Mouse (Mus musculus): ENCODE data around the gene Tnk2. TPM values are rescaled to one million over a fixed set of nuclear protein-coding genes. Genes with fewer than 3 reads are reported as not detected.
A peak's percentile ranks its signal among the peaks of the same experiment; 100 is the strongest.

Gene Tnk2
- total and polyA plus RNA-seq, 3 experiments, result 14.7 to 62.2 (median 31.9) TPM

DNA sequence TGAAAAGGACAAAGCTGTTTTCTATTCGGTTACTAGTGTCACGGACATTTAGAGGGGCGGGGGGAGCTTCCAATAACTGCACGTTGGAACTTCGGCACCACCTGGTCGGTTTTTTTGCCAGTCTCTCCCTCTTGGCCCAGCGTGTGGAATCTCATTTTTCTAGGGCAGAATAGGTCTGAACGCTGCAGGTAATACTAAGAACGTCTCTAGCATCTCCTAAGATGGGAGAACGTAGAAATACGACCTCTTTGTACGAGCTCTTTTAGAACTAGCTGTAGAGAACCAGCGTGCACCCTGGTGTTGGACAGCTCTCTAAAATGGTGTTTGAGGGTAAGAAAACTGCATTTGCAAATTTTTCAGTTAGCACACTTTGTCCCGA, 34.3 kb upstream of the Tnk2 start:
- dilution Hi-C loops (cut with MboI; ENCODE audit: extremely low pct_ligation_motif_present, extremely low pct_unique_long_range_greater_than_20kb, low sequenced_read_pairs) (no loop called here), in situ Hi-C loops (cut with MboI; ENCODE audit: low pct_ligation_motif_present, low pct_unique_long_range_greater_than_20kb, low sequenced_read_pairs) (loop anchor here (5.0 kb wide), 1 partner anchor 37 kb away; no protein-coding TSS in a partner anchor)
- Histone ChIP-seq H3K27ac (ENCODE audit: insufficient read depth, low read depth) (peak overlapping the region; percentile 72), H3K4me1 (ENCODE audit: control insufficient read depth in 1 of 2, insufficient read depth in 2 of 2) (peaks cover 0 to 45% of the 10 kb centered on the region in 2 experiments; a peak in 2 of 4 replicates), H3K9me3 (replicated peaks; ENCODE audit: low read length) (no peaks in the 10 kb centered on the region), H3K27me3 (replicated peaks) (no peaks in the 10 kb centered on the region), H3K4me2 (ENCODE audit: insufficient read depth, low read depth, poor library complexity, severe bottlenecking) (peak overlapping the region; percentile 44; the same call in 1 of the 2 replicates), H3K9ac (ENCODE audit: insufficient read depth, low read depth) (peak overlapping the region; percentile 62), H3K4me3 (replicated peaks in 1 of 3; ENCODE audit: low read depth in 2 of 3, low read length in 2 of 3, poor library complexity in 1 of 3) (peak overlapping the region; percentile 78 to 90 (median 87)), H3K36me3 (replicated peaks in 1 of 2; ENCODE audit: control insufficient read depth in 1 of 2, insufficient read depth in 1 of 2, low read length in 1 of 2) (peaks cover under 1 to 4% of the 10 kb centered on the region in 2 experiments), H3K79me2 (replicated peaks; ENCODE audit: control insufficient read depth, extremely low read depth, insufficient read depth, poor library complexity, severe bottlenecking) (peaks cover 48% of the 10 kb centered on the region)
- DNase-seq (ENCODE audit: extremely low read depth), result no peak
- TF ChIP-seq KAT2A (IDR thresholded peaks at IDR 0.05; ENCODE audit: insufficient replicate concordance, low read length) (no peak), CHD1 (IDR thresholded peaks at IDR 0.05; ENCODE audit: low read depth, low read length) (0 out of 2 replicates have a peak, but pooled peaks have one; percentile 57), MXI1 (IDR thresholded peaks at IDR 0.05; ENCODE audit: low read depth, low read length) (peak; percentile 1; the same call in 1 of the 2 replicates), MYC (IDR thresholded peaks at IDR 0.05; ENCODE audit: low read depth, low read length) (peak; percentile 57), USF2 (conservative IDR thresholded peaks at IDR 0.05; ENCODE audit: low read depth, low read length) (0 out of 2 replicates have a peak, but pooled peaks have one; percentile 1), MAX (IDR thresholded peaks at IDR 0.05; ENCODE audit: low read length) (no peak)

DNA sequence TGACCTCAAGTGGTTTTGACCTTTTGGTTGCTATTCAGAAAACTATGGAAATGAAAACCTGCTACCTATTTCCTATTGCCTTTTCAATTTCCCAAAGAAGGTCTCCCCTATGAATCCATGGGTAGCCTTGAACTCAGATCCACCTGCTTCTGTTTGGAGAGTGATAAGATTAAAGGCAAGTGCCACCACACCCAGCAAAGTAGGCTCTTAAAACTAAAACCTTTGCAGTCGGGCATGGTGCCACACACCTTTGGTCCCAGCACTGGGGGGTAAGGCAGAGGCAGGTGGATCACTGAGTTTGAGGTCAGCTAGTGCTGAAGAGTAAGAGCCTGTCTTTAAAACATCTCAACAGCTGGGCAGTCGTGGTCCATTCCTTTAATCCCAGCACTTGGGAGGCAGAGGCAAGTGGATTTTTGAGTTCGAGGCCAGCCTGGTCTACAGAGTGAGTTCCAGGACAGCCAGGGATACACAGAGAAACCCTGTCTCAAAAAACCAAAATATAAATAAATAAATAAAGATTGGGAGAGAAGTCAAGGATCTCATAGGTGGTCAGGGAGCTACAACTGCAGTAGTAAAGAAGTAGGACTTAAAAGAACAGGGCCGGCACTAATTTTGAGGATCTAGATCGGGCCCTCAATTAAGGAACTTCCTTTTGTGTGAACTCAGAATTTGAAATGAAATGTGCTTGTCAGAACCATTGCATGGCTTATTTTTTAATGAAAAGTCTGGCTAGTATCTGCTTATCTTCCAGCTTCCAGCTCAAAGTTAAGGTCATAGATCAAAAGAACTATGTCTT, 33.0 kb upstream of the Tnk2 start:
- dilution Hi-C loops (cut with MboI; ENCODE audit: extremely low pct_ligation_motif_present, extremely low pct_unique_long_range_greater_than_20kb, low sequenced_read_pairs) (no loop called here), in situ Hi-C loops (cut with MboI; ENCODE audit: low pct_ligation_motif_present, low pct_unique_long_range_greater_than_20kb, low sequenced_read_pairs) (no loop called here)
- no peaks in the 10 kb centered on the region for H3K27me3 ChIP-seq (replicated peaks)
- H3K27ac ChIP-seq (ENCODE audit: insufficient read depth, low read depth), result no peak overlapping the region
- H3K79me2 ChIP-seq (replicated peaks; ENCODE audit: control insufficient read depth, extremely low read depth, insufficient read depth, poor library complexity, severe bottlenecking), result peaks cover 48% of the 10 kb centered on the region
- H3K4me1 ChIP-seq (ENCODE audit: control insufficient read depth in 1 of 2, insufficient read depth in 2 of 2), result peaks cover 0 to 49% of the 10 kb centered on the region in 2 experiments; a peak in 2 of 4 replicates
- peak overlapping the region in 2 of 3 experiments; percentile 78 to 90 for H3K4me3 ChIP-seq (replicated peaks in 1 of 3; ENCODE audit: low read depth in 2 of 3, low read length in 2 of 3, poor library complexity in 1 of 3)
- H3K9me3 ChIP-seq (replicated peaks; ENCODE audit: low read length), result no peaks in the 10 kb centered on the region
- H3K9ac ChIP-seq (ENCODE audit: insufficient read depth, low read depth), result peak overlapping the region; percentile 62
- DNase-seq (ENCODE audit: extremely low read depth), result no peak
- peak overlapping the region; percentile 44 for H3K4me2 ChIP-seq (ENCODE audit: insufficient read depth, low read depth, poor library complexity, severe bottlenecking)
- TF ChIP-seq CHD1 (IDR thresholded peaks at IDR 0.05; ENCODE audit: low read depth, low read length) (peak; percentile 19; the same call in 1 of the 2 replicates), USF1 (IDR thresholded peaks at IDR 0.05; ENCODE audit: low read depth, low read length) (no peak)
- H3K36me3 ChIP-seq (replicated peaks in 1 of 2; ENCODE audit: control insufficient read depth in 1 of 2, insufficient read depth in 1 of 2, low read length in 1 of 2), result peaks cover 10 to 16% of the 10 kb centered on the region in 2 experiments

DNA sequence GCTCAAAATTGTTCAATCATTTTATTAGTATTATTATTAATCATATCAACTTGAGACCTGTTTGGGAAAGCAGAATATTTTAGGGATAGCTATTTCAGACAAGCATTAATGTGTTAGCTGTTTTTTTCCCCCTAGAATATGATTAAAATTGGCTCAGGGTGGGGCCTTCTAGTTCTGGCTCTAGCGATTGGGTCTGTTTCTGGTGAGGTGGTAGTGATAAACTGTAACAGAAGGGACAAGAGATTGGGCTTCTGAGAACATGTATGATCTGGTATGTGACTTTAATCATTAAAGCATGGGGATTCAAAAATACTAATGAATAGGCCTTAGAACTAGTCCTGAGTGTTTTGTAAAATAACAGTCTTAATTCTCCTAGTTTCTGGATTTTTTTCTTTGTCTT, 31.6 kb upstream of the Tnk2 start:
- H3K4me3 ChIP-seq (replicated peaks in 1 of 3; ENCODE audit: low read depth in 2 of 3, low read length in 2 of 3, poor library complexity in 1 of 3), result no peak overlapping the region
- TF ChIP-seq EP300 (IDR thresholded peaks at IDR 0.05; ENCODE audit: low read length) (peak; percentile 25; the same call in 1 of the 2 replicates), ZMIZ1 (IDR thresholded peaks at IDR 0.05; ENCODE audit: low read depth, low read length) (no peak), SIN3A (IDR thresholded peaks at IDR 0.05; ENCODE audit: low read length) (0 out of 2 replicates have a peak, but pooled peaks have one; percentile 51)
- no peak for DNase-seq (ENCODE audit: extremely low read depth)
- peaks cover 0 to 49% of the 10 kb centered on the region in 2 experiments; a peak in 2 of 4 replicates for H3K4me1 ChIP-seq (ENCODE audit: control insufficient read depth in 1 of 2, insufficient read depth in 2 of 2)
- no peaks in the 10 kb centered on the region for H3K27me3 ChIP-seq (replicated peaks)
- H3K79me2 ChIP-seq (replicated peaks; ENCODE audit: control insufficient read depth, extremely low read depth, insufficient read depth, poor library complexity, severe bottlenecking), result peaks cover 48% of the 10 kb centered on the region
- no peaks in the 10 kb centered on the region for H3K9me3 ChIP-seq (replicated peaks; ENCODE audit: low read length)
- peak overlapping the region; percentile 24; the same call in 1 of the 2 replicates for H3K9ac ChIP-seq (ENCODE audit: insufficient read depth, low read depth)
- no peak overlapping the region for H3K27ac ChIP-seq (ENCODE audit: insufficient read depth, low read depth)
- peaks cover 13 to 28% of the 10 kb centered on the region in 2 experiments for H3K36me3 ChIP-seq (replicated peaks in 1 of 2; ENCODE audit: control insufficient read depth in 1 of 2, insufficient read depth in 1 of 2, low read length in 1 of 2)
- in situ Hi-C loops (cut with MboI; ENCODE audit: low pct_ligation_motif_present, low pct_unique_long_range_greater_than_20kb, low sequenced_read_pairs), result no loop called here
- dilution Hi-C loops (cut with MboI; ENCODE audit: extremely low pct_ligation_motif_present, extremely low pct_unique_long_range_greater_than_20kb, low sequenced_read_pairs), result no loop called here
- H3K4me2 ChIP-seq (ENCODE audit: insufficient read depth, low read depth, poor library complexity, severe bottlenecking), result peak overlapping the region; percentile 65; the same call in 1 of the 2 replicates
